Mouse (Mus musculus): ENCODE data around the gene Gm340. TPM values are rescaled to one million over a fixed set of nuclear protein-coding genes. Genes with fewer than 3 reads are reported as not detected.

The Gm340 gene
- 3.9 and 4.6 TPM in 2 replicates for polyA plus RNA-seq (2014; fragmentation: Nextera tagmentation; extraction: Ambion mirVana)

GRCm38 (mm10) chr19:41581706-41582420 lies at the start of gene Gm340:
Gm340 (plus strand) TSS chr19:41582370.
- 94% methylated on average over 23 of the region's 23 CpGs for WGBS
- Histone ChIP-seq H3K4me2 (ENCODE audit: low read depth, low read length) (no peak within 1 kb of the TSS), H3K9me3 (ENCODE audit: control insufficient read depth, low read length) (no peaks in the 10 kb centered on the region), H3K4me1 (ENCODE audit: control insufficient read depth, insufficient read depth, low read length) (no peaks in the 10 kb centered on the region), H3K4me3 (ENCODE audit: low read depth, low read length) (no peak within 1 kb of the TSS), H3K27me3 (ENCODE audit: control insufficient read depth, insufficient read depth, low read length) (no peaks in the 10 kb centered on the region), H3K36me3 (ENCODE audit: control insufficient read depth, insufficient read depth, low read length) (peaks cover 32% of the 10 kb centered on the region), H3K27ac (ENCODE audit: low read depth, low read length) (no peak within 1 kb of the TSS), H3K9ac (replicated peaks; ENCODE audit: low read depth, low read length) (no peak within 1 kb of the TSS)
- no peak for ATAC-seq (ENCODE audit: low read depth)

GRCm38 (mm10) chr19:41534021-41534420 lies 48.1 kb upstream of the Gm340 start:
- WGBS, result 90% methylated on average over 3 of the region's 3 CpGs
- ATAC-seq (ENCODE audit: low read depth), result no peak
- H3K27ac ChIP-seq (ENCODE audit: low read depth, low read length), result no peak overlapping the region

GRCm38 (mm10) chr19:41556981-41557380 lies 25.2 kb upstream of the Gm340 start:
- H3K9me3 ChIP-seq (ENCODE audit: control insufficient read depth, low read length), result no peaks in the 10 kb centered on the region
- ATAC-seq (ENCODE audit: low read depth), result no peak
- H3K36me3 ChIP-seq (ENCODE audit: control insufficient read depth, insufficient read depth, low read length), result peaks cover 13% of the 10 kb centered on the region; the same call in 1 of the 2 replicates
- H3K27me3 ChIP-seq (ENCODE audit: control insufficient read depth, insufficient read depth, low read length), result no peaks in the 10 kb centered on the region
- no peak overlapping the region for H3K4me3 ChIP-seq (ENCODE audit: low read depth, low read length)
- H3K4me2 ChIP-seq (ENCODE audit: low read depth, low read length), result no peak overlapping the region
- WGBS, result 83% methylated on average over 4 of the region's 4 CpGs
- H3K27ac ChIP-seq (ENCODE audit: low read depth, low read length), result no peak overlapping the region
- no peaks in the 10 kb centered on the region for H3K4me1 ChIP-seq (ENCODE audit: control insufficient read depth, insufficient read depth, low read length)
- no peak overlapping the region for H3K9ac ChIP-seq (replicated peaks; ENCODE audit: low read depth, low read length)

More at GRCm38 (mm10) chr19:41534021-41534420, 48.1 kb upstream of the Gm340 start:
- no peak overlapping the region for H3K9ac ChIP-seq (replicated peaks; ENCODE audit: low read depth, low read length)
- H3K4me1 ChIP-seq (ENCODE audit: control insufficient read depth, insufficient read depth, low read length), result no peaks in the 10 kb centered on the region
- no peaks in the 10 kb centered on the region for H3K36me3 ChIP-seq (ENCODE audit: control insufficient read depth, insufficient read depth, low read length)
- H3K9me3 ChIP-seq (ENCODE audit: control insufficient read depth, low read length), result no peaks in the 10 kb centered on the region
- H3K27me3 ChIP-seq (ENCODE audit: control insufficient read depth, insufficient read depth, low read length), result no peaks in the 10 kb centered on the region
- no peak overlapping the region for H3K4me2 ChIP-seq (ENCODE audit: low read depth, low read length)
- no peak overlapping the region for H3K4me3 ChIP-seq (ENCODE audit: low read depth, low read length)

GRCm38 (mm10) chr19:41557491-41557890 lies 24.7 kb upstream of the Gm340 start:
- Histone ChIP-seq H3K4me1 (ENCODE audit: control insufficient read depth, insufficient read depth, low read length) (no peaks in the 10 kb centered on the region), H3K27ac (ENCODE audit: low read depth, low read length) (no peak overlapping the region), H3K9ac (replicated peaks; ENCODE audit: low read depth, low read length) (no peak overlapping the region), H3K36me3 (ENCODE audit: control insufficient read depth, insufficient read depth, low read length) (peaks cover 13% of the 10 kb centered on the region; the same call in 1 of the 2 replicates), H3K27me3 (ENCODE audit: control insufficient read depth, insufficient read depth, low read length) (no peaks in the 10 kb centered on the region), H3K9me3 (ENCODE audit: control insufficient read depth, low read length) (no peaks in the 10 kb centered on the region), H3K4me2 (ENCODE audit: low read depth, low read length) (no peak overlapping the region), H3K4me3 (ENCODE audit: low read depth, low read length) (no peak overlapping the region)
- WGBS, result 89% methylated on average over 4 of the region's 4 CpGs
- no peak for ATAC-seq (ENCODE audit: low read depth)

GRCm38 (mm10) chr19:41558891-41559486 lies 23.2 kb upstream of the Gm340 start:
- H3K4me1 ChIP-seq (ENCODE audit: control insufficient read depth, insufficient read depth, low read length), result no peaks in the 10 kb centered on the region
- no peaks in the 10 kb centered on the region for H3K27me3 ChIP-seq (ENCODE audit: control insufficient read depth, insufficient read depth, low read length)
- WGBS, result 83% methylated on average over 9 of the region's 9 CpGs
- H3K27ac ChIP-seq (ENCODE audit: low read depth, low read length), result no peak overlapping the region
- H3K4me2 ChIP-seq (ENCODE audit: low read depth, low read length), result no peak overlapping the region
- no peak for ATAC-seq (ENCODE audit: low read depth)
- H3K9me3 ChIP-seq (ENCODE audit: control insufficient read depth, low read length), result no peaks in the 10 kb centered on the region
- H3K9ac ChIP-seq (replicated peaks; ENCODE audit: low read depth, low read length), result no peak overlapping the region
- H3K36me3 ChIP-seq (ENCODE audit: control insufficient read depth, insufficient read depth, low read length), result peaks cover 13% of the 10 kb centered on the region; the same call in 1 of the 2 replicates
- no peak overlapping the region for H3K4me3 ChIP-seq (ENCODE audit: low read depth, low read length)

- 95% methylated on average over 3 of the region's 3 CpGs for WGBS
- ATAC-seq (ENCODE audit: low read depth), result no peak
- no peaks in the 10 kb centered on the region for H3K9me3 ChIP-seq (ENCODE audit: control insufficient read depth, low read length)
- H3K27ac ChIP-seq (ENCODE audit: low read depth, low read length), result no peak overlapping the region
- H3K4me3 ChIP-seq (ENCODE audit: low read depth, low read length), result no peak overlapping the region
- no peaks in the 10 kb centered on the region for H3K27me3 ChIP-seq (ENCODE audit: control insufficient read depth, insufficient read depth, low read length)
- H3K36me3 ChIP-seq (ENCODE audit: control insufficient read depth, insufficient read depth, low read length), result peaks cover 13% of the 10 kb centered on the region; the same call in 1 of the 2 replicates
- no peak overlapping the region for H3K4me2 ChIP-seq (ENCODE audit: low read depth, low read length)
- H3K4me1 ChIP-seq (ENCODE audit: control insufficient read depth, insufficient read depth, low read length), result no peaks in the 10 kb centered on the region
- no peak overlapping the region for H3K9ac ChIP-seq (replicated peaks; ENCODE audit: low read depth, low read length)
Measured at GRCm38 (mm10) chr19:41560856-41561255, 21.3 kb upstream of the Gm340 start.

- Histone ChIP-seq H3K27me3 (ENCODE audit: control insufficient read depth, insufficient read depth, low read length) (no peaks in the 10 kb centered on the region), H3K4me1 (ENCODE audit: control insufficient read depth, insufficient read depth, low read length) (no peaks in the 10 kb centered on the region), H3K9ac (replicated peaks; ENCODE audit: low read depth, low read length) (no peak overlapping the region), H3K36me3 (ENCODE audit: control insufficient read depth, insufficient read depth, low read length) (no peaks in the 10 kb centered on the region), H3K4me3 (ENCODE audit: low read depth, low read length) (no peak overlapping the region), H3K4me2 (ENCODE audit: low read depth, low read length) (no peak overlapping the region), H3K9me3 (ENCODE audit: control insufficient read depth, low read length) (no peaks in the 10 kb centered on the region), H3K27ac (ENCODE audit: low read depth, low read length) (no peak overlapping the region)
- ATAC-seq (ENCODE audit: low read depth), result no peak
- WGBS, result 84% methylated on average over 2 of the region's 2 CpGs
Measured at GRCm38 (mm10) chr19:41568791-41569190, 13.4 kb upstream of the Gm340 start.

- H3K4me3 ChIP-seq (ENCODE audit: low read depth, low read length), result no peak overlapping the region
- no peaks in the 10 kb centered on the region for H3K9me3 ChIP-seq (ENCODE audit: control insufficient read depth, low read length)
- ATAC-seq (ENCODE audit: low read depth), result no peak
- H3K4me2 ChIP-seq (ENCODE audit: low read depth, low read length), result no peak overlapping the region
- no peak overlapping the region for H3K9ac ChIP-seq (replicated peaks; ENCODE audit: low read depth, low read length)
- H3K36me3 ChIP-seq (ENCODE audit: control insufficient read depth, insufficient read depth, low read length), result no peaks in the 10 kb centered on the region
- H3K27me3 ChIP-seq (ENCODE audit: control insufficient read depth, insufficient read depth, low read length), result no peaks in the 10 kb centered on the region
- H3K27ac ChIP-seq (ENCODE audit: low read depth, low read length), result no peak overlapping the region
- no peaks in the 10 kb centered on the region for H3K4me1 ChIP-seq (ENCODE audit: control insufficient read depth, insufficient read depth, low read length)
- WGBS, result 97% methylated on average over 2 of the region's 2 CpGs
Measured at GRCm38 (mm10) chr19:41573700-41574099, 8.5 kb upstream of the Gm340 start.

- peaks cover 9% of the 10 kb centered on the region for H3K36me3 ChIP-seq (ENCODE audit: control insufficient read depth, insufficient read depth, low read length)
- no peak overlapping the region for H3K9ac ChIP-seq (replicated peaks; ENCODE audit: low read depth, low read length)
- no peaks in the 10 kb centered on the region for H3K4me1 ChIP-seq (ENCODE audit: control insufficient read depth, insufficient read depth, low read length)
- no peak overlapping the region for H3K27ac ChIP-seq (ENCODE audit: low read depth, low read length)
- H3K4me3 ChIP-seq (ENCODE audit: low read depth, low read length), result no peak overlapping the region
- H3K4me2 ChIP-seq (ENCODE audit: low read depth, low read length), result no peak overlapping the region
- ATAC-seq (ENCODE audit: low read depth), result no peak
- H3K9me3 ChIP-seq (ENCODE audit: control insufficient read depth, low read length), result no peaks in the 10 kb centered on the region
- no peaks in the 10 kb centered on the region for H3K27me3 ChIP-seq (ENCODE audit: control insufficient read depth, insufficient read depth, low read length)
Measured at GRCm38 (mm10) chr19:41577576-41577975, 4.6 kb upstream of the Gm340 start.
